Mouse (Mus musculus) ES-Bruce4 (cell line): ENCODE results near the gene Sik1.

Source experiments
- CTCF ChIP-seq: IDR thresholded peaks from one replicate; pipeline ENCODE4 v1.8.1; 2011; ENCODE audit warnings: low read depth, low read length
- EP300 ChIP-seq: IDR thresholded peaks from 2 replicates; pipeline ENCODE4 v1.6.1; 2011; ENCODE audit warnings: low read depth, low read length; ENCODE audit not compliant: insufficient read depth
- POLR2A ChIP-seq: IDR thresholded peaks from one replicate; pipeline ENCODE4 v1.8.1; 2011; ENCODE audit warnings: low read length; ENCODE audit not compliant: insufficient read depth

- TF ChIP-seq CTCF (no peak), POLR2A (no peak), EP300 (no peak)
These were observed 40.8 kb downstream of the Sik1 start for GRCm38 (mm10) chr17:31814848-31815247.
